Mouse (Mus musculus) 416B (cell line): ENCODE data around the gene Kifc5b.
"Not testable (repeated sequence)": the region's sequence is repeated elsewhere in the genome, so short reads cannot be mapped to it uniquely, and the experiment has no call there.

Experiments used
- DNase-seq: peaks from one replicate; pipeline ENCODE4 v3.0.0; 2011; ENCODE audit warnings: low read depth

Kifc5b gene

DNA sequence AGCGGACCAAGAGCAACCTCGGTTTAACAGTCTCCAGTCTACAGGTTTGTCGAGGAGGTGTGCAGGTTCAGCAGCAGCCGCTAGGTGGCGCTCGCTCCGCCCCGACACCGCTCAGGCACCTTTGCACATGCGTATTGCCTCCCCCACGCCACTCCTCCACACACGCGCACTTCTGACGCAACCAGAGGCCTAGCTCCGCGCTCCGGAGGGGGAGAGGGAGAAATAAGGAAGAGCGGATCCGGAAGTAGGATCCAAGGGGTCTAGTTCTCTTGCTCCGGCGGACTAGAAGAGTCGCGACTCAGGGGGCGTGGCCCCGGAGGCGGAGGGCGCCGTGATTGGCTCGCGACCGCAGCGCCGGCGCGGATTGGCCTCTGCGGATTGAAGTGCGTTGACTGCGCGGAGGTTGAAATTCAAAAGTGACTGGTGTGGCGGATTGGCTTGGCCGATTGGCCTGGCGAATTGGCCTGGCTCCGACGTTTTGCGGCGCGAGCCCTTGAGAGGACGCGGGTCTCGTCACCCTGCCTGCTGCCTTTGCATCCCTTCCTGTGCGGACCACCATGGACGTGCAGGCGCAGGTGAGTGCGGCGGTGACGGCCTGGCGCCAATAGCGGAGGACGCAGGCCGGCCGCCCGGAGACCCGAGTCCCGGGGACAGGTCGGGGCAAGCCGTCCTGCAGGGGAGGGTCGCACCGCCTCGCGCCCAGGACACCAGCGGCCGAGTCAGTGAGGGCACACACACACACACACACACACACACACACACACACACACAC, at the start of gene Kifc5b:
TSS of gene Kifc5b (plus strand) at position 381 of the 772 bp plus-strand sequence.
- peak; percentile 99 for DNase-seq

GRCm38 (mm10) chr17:26868756-26869155, 48.1 kb upstream of the Kifc5b start:
- DNase-seq, result peak; percentile 17

- DNase-seq, result no peak
These were observed 44.0 kb upstream of the Kifc5b start for GRCm38 (mm10) chr17:26872870-26873269.

GRCm38 (mm10) chr17:26873502-26873901, 43.4 kb upstream of the Kifc5b start:
- no peak for DNase-seq

DNA sequence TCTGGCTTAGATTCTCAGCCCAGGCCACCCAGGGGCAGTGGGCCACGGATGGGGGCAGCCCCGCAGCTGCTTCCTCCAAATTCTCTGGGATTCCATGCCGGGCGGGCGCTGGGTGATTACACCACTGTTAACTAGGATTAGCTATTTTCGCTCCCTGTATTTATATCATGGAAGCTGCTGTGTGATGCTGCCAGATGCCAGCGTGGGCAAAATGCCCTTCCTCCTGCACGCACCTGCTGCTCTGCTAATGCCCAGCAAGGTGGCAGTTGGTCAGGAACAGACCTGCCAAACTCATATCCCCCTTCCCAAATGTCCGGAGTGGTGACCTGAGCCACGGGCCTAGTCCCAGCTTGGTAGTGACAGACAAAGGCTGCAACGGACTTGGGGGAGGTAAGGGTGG, 42.3 kb upstream of the Kifc5b start:
- DNase-seq, result no peak

DNA sequence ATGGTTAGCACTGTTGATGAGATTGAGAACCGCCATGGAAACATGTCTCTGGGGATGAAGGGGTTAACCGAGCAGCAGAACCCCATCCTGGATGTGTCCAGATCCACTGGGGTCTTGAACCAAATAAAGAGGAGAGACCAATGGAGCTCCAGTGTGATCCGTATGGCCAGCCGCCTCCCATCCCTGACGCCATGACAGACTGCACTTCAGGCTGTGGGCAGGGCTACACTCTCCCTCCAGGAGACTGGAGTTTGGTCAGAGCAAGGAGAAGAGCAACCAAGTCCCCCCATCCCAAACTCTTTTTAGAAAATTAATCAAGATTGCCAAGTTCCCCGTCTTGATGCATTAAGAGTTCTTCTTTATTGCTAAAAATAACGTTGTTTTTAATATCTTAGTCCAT, 39.0 kb upstream of the Kifc5b start:
- DNase-seq, result no peak

- DNase-seq, result no peak
These were observed 37.7 kb upstream of the Kifc5b start for GRCm38 (mm10) chr17:26879235-26879634.

- no peak for DNase-seq
These were observed 34.2 kb upstream of the Kifc5b start for GRCm38 (mm10) chr17:26882706-26883105.

GRCm38 (mm10) chr17:26883585-26883984, 33.3 kb upstream of the Kifc5b start:
- DNase-seq, result no peak

GRCm38 (mm10) chr17:26884995-26885926, 31.6 kb upstream of the Kifc5b start:
- peak; percentile 89 for DNase-seq

- peak; percentile 90 for DNase-seq
These were observed 30.7 kb upstream of the Kifc5b start for GRCm38 (mm10) chr17:26886047-26886749.

DNA sequence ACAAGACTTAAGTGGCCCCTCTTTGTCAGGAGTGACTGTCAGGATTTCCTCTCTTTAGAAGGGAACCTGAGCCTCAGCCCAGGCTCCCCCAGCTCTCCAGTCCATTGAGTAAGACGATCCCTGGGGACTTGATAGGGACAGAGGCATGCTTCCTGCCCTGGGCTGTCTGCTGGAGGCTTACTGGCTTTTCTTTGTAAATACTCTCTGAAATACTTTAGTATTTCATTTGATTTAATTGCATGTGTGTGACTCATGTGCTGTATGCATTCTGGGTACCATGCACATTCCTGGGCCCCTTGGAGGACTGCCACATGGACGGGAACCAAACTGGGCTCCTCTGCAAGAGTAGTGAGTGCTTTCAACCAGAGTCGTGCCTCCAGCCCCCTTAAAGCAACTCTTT, 29.0 kb upstream of the Kifc5b start:
- DNase-seq, result no peak

DNA sequence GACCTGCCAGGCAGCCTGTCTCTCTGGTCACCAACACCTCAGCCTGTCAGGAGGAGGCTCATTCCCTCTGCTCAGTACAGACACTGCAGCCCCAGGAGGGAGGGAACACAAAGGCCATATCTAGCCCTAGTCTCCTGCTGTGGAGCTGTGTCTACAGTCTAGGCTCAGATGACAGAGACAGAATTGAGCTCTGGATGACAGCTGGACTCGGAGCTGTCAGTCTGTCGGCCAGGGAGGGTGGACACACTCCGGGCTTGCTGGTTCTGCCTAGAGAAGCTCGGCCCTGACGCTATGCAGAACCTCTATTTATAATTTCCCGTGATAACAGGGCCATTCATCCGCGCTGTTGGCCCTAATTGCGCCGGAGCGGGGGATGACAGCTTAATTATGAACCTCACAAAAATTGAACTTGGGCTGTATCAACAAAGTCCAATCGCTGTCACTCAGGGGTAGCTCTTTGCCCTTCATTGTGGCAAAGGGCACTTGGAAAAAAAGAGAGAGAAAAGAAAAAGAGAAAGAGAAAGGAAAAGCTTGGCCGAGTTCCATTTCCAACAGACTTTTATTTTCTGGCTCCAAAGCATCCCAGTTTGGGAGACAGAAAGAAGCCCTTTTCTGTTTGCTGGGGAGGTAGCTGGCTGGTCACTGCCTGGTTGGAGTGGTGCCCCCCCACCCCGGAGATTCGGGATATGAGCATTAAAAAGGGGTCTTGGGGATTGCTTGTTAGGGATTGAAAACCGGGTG, 24.1 kb upstream of the Kifc5b start:
- DNase-seq, result no peak

- no peak for DNase-seq
These were observed 23.4 kb upstream of the Kifc5b start for GRCm38 (mm10) chr17:26893492-26893891.

- DNase-seq, result no peak
These were observed 22.5 kb upstream of the Kifc5b start for GRCm38 (mm10) chr17:26894342-26894741.

DNA sequence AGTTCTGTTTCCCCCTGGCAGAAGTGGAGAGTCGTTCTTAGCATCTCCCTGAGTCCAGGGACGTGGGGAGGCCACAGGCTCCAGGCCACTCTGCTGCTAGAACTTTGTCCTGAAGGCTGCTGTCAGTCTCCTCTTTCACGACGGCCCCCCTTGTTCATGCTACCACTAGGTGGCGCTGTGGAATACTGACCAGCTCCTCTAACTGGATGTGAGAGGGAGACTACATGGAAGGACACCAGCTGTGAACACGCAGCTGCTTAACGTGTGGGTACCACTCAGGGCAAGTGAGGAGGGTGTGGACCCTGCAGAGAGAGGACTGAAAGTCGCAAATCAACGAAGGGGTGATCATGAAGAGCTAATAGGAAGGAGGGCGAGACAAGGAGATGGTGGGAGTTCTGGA, 21.3 kb upstream of the Kifc5b start:
- DNase-seq, result peak; percentile 81

DNA sequence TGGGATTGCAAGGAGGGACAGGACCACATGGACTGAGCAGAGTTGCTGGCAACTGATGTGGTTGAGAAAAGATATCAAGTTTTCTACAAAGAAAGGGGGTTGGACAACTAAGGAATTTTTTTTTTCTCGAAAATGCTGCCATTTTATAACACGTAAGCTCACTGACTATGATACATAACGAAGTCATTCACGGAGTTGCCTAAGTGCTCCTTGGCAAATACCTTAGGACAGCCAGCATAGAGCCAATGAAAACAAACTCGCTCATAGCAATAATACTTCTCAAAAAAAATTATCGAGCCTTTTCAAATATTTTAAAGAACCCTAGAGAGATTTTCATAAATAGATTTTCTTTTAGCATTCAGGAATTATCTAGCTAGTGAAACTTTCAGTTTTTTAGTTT, 16.0 kb upstream of the Kifc5b start:
- no peak for DNase-seq

- no peak for DNase-seq
These were observed 12.6 kb upstream of the Kifc5b start for GRCm38 (mm10) chr17:26904320-26904719.

GRCm38 (mm10) chr17:26907506-26907905, 9.4 kb upstream of the Kifc5b start:
- not testable (repeated sequence) for DNase-seq

DNA sequence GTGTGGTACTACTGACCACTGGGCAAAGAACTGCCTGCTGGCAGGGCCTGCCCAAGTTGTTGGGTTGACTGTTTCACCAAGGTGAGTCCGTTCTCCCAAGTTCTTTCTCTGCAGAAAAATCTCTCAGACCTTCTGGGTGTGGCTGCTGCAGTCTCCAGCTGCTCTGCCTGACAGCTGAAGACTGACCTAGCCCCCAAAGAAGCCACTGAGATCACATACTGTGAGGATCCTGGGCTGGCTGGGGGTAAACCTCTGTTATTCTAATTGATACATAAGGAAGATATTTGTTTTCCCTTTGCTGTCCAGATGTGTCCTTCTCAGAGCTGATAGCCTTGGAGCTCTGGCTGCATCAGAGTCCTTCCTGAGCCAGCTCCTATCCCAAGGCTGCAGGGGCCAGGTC, 1.6 kb upstream of the Kifc5b start:
- DNase-seq, result no peak

DNA sequence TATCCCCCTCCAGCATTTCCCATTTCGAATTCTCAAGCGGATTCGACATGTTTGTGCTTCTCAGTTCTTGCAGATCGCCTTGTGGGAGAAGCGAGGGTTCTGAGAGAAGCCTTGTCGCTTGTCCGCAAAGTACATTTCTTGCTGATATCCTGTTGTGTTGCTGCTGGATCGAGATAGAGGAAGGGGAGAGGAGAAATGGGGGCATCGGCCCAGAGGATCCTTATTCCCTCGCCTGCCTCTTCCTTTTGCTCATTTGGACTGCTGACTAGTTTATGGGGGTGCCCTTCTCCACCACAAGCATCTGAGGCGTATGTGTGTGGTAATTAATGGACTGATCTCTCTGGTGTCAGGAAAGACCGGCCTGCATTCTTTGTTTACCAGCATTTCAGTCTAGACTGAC, 669 bp downstream of the Kifc5b start:
- peak; percentile 28 for DNase-seq

DNA sequence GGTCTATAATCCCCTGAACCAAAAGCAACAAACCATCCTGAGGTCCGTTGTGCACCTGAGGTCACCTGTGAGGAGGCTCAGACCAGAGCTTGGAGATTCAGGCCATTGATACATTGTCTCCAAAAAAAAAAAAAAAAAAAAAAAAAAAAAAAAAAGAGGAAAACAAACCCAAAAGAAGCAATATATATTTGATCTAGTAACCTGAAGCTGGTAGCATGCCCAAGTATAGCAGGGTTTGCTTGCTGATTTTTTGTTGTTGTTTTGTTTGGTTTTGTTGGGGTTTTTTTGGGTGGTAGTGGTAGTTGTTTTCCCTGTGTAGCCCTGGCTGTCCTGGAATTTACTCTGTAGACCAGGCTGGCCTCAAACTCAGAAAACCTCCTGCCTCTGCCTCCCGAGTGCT, 1.5 kb downstream of the Kifc5b start:
- no peak for DNase-seq
